Mouse (Mus musculus) liver, embryonic 14.5 days (tissue): ENCODE results near the gene Gp5. TPM values are rescaled to one million over a fixed set of nuclear protein-coding genes. Genes with fewer than 3 reads are reported as not detected.

Source experiments
- ATAC-seq: fragments of 200-750 bp; cut with Nextera tagmentation; 2 replicates; pipeline ENCODE4 v1.8.0; 2017; ENCODE audit warnings: moderate number of reproducible peaks, mild to moderate bottlenecking, moderate library complexity; ENCODE audit not compliant: insufficient read depth
- DNase-seq, 3 experiments: peaks; one replicate each; pipeline ENCODE4 v3.0.0-alpha.2; 2012 to 2013; ENCODE audit warnings: low read depth in 3 of 3, low spot score in 3 of 3
- H3K27ac ChIP-seq: fragments of 300-500 bp; sonication (generic); 2 replicates; pipeline ENCODE4 v1.5.1; 2014; ENCODE audit warnings: moderate library complexity, mild to moderate bottlenecking, control low read depth, inconsistent platforms
- H3K27me3 ChIP-seq: fragments of 300-500 bp; sonication (generic); 2 replicates; pipeline ENCODE4 v1.6.1; 2014; ENCODE audit warnings: mild to moderate bottlenecking, low read length, moderate library complexity; ENCODE audit not compliant: control insufficient read depth, insufficient read depth
- H3K36me3 ChIP-seq: fragments of 300-500 bp; sonication (generic); replicated peaks from 2 replicates; pipeline ENCODE4 v1.6.1; 2014; ENCODE audit warnings: low read depth; ENCODE audit not compliant: control insufficient read depth, insufficient read depth
- H3K4me1 ChIP-seq, 2 experiments: fragments of 200-500 bp in 1 of 2; fragments of 300-500 bp in 1 of 2; sonication (generic) in 1 of 2; replicated peaks; 2 replicates each; pipeline ENCODE4 v1.6.1; 2012 to 2014; ENCODE audit warnings: antibody characterized with exemption in 1 of 2, inconsistent platforms in 1 of 2, low read length in 1 of 2; ENCODE audit not compliant: control insufficient read depth in 2 of 2, insufficient read depth in 2 of 2
- H3K4me2 ChIP-seq: fragments of 300-500 bp; sonication (generic); 2 replicates; pipeline ENCODE4 v1.6.1; 2014; ENCODE audit warnings: low read depth, mild to moderate bottlenecking, control low read depth, moderate library complexity
- H3K4me3 ChIP-seq, 2 experiments: fragments of 200-500 bp in 1 of 2; fragments of 300-500 bp in 1 of 2; sonication (generic) in 1 of 2; 2 replicates each; pipeline ENCODE4 v1.5.1; 2012 to 2014; ENCODE audit warnings: low read depth in 2 of 2, low read length in 2 of 2, mild to moderate bottlenecking in 2 of 2, control low read depth in 1 of 2, inconsistent platforms in 1 of 2, moderate library complexity in 1 of 2; ENCODE audit not compliant: insufficient read depth in 1 of 2
- H3K9ac ChIP-seq: fragments of 300-500 bp; sonication (generic); replicated peaks from 2 replicates; pipeline ENCODE4 v1.6.1; 2014; ENCODE audit warnings: mild to moderate bottlenecking, control low read depth, moderate library complexity
- H3K9me3 ChIP-seq: fragments of 300-500 bp; sonication (generic); 2 replicates; pipeline ENCODE4 v1.6.1; 2016; ENCODE audit warnings: low read length, mixed read lengths; ENCODE audit not compliant: control insufficient read depth
- CTCF ChIP-seq: IDR thresholded peaks from 2 replicates; pipeline ENCODE4 v1.5.1; 2016; ENCODE audit warnings: antibody characterized with exemption, low read depth, control low read depth
- EP300 ChIP-seq: IDR thresholded peaks from 2 replicates; pipeline ENCODE4 v1.6.1; 2016; ENCODE audit warnings: antibody characterized with exemption, low read depth
- WGBS: fragments of 180-500 bp; shearing (Covaris S2); extraction: QIAGEN DNeasy Blood & Tissue Kit; methylation state at CpG from one replicate; pipeline ENCODE4 v1.1.7; 2014; ENCODE audit not compliant: insufficient replicate concordance; 5-methylcytosine and 5-hydroxymethylcytosine counted together
- polyA plus RNA-seq, 2 experiments: library from polyadenylated mRNA; depleted of rRNA in 1 of 2; stranded (reverse) in 1 of 2; unstranded in 1 of 2; fragments of >200 nt; fragmentation: Nextera tagmentation in 1 of 2; extraction: Ambion mirVana in 1 of 2; gene quantifications; 2 replicates each; pipeline versions ENCODE4 v1.2.1 to v1.2.3; 2012 to 2014

The Gp5 gene
- polyA plus RNA-seq, 2 experiments, result 9.4 to 9.8 TPM

DNA sequence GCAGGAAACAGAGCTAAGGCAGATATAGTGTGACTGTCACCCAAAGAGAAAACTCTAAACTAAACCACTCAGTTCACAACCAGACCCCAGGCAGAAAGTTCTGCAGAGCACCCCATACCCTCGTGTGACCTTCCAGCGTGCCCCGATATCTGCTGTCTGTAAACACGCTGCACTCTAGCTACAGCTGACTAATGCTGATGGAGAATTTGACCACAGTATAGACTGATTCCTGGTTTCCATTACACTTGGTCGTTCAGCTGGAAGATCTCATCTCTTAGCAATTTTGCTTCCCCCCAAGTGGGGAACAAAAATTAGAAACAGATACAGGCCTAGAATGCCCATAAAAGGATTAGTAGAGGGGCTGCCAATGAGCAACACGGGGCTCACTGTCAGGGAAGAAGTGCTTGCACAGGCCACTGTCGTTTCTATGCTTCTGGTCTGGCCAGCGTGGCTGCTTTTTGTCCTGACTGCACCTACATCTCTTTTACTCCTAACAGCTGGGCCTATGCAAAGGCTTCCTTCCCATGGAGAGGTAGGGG, 39.3 kb downstream of the Gp5 start:
- WGBS, result 58% methylated on average over 8 of the region's 8 CpGs
- Histone ChIP-seq H3K4me3 (no peak overlapping the region), H3K36me3 (no peaks in the 10 kb centered on the region), H3K9me3 (no peaks in the 10 kb centered on the region), H3K4me2 (no peak overlapping the region), H3K27me3 (no peaks in the 10 kb centered on the region), H3K27ac (no peak overlapping the region), H3K9ac (no peak overlapping the region), H3K4me1 (no peaks in the 10 kb centered on the region)
- TF ChIP-seq EP300 (no peak), CTCF (no peak)
- ATAC-seq (no peak), DNase-seq (no peak)

DNA sequence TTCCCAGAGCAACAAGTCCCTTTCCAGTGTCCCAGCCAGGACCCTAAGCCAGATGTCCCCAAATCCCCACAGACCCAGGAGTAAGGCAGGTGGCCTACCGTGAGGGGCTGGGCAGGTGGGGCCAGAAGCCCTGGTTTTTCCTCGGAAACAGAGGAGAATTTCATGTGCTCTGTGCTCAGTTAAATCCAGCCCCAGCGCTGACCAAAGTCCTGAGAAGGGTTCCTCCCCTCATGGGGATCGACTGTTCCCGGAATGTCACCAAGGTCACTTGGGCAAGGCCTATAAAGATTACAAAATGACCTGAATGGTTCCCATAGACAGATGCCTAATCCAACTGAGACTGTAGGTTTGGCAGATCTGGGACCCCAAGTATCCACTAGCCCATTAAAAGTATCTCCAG, 43.2 kb downstream of the Gp5 start, which contains the start of gene Cpn2:
TSS of gene Cpn2 (minus strand) at position 141 of the 400 bp plus-strand sequence.
- Histone ChIP-seq H3K9ac (no peak within 1 kb of the TSS; the same call in 1 of the 2 replicates), H3K27ac (no peak within 1 kb of the TSS), H3K27me3 (no peaks in the 10 kb centered on the region), H3K36me3 (no peaks in the 10 kb centered on the region), H3K4me3 (peak within 1 kb of the TSS; percentile 26 to 50), H3K4me1 (no peaks in the 10 kb centered on the region), H3K4me2 (peak within 1 kb of the TSS; percentile 49), H3K9me3 (no peaks in the 10 kb centered on the region)
- 40% methylated on average over 5 of the region's 5 CpGs for WGBS
- DNase-seq (peak in 2 of 3 experiments; percentile 15 to 17), ATAC-seq (0 out of 2 replicates have a peak, but pooled peaks have one; percentile 41)
- no peak for TF ChIP-seq EP300
- TF ChIP-seq CTCF, result no peak

DNA sequence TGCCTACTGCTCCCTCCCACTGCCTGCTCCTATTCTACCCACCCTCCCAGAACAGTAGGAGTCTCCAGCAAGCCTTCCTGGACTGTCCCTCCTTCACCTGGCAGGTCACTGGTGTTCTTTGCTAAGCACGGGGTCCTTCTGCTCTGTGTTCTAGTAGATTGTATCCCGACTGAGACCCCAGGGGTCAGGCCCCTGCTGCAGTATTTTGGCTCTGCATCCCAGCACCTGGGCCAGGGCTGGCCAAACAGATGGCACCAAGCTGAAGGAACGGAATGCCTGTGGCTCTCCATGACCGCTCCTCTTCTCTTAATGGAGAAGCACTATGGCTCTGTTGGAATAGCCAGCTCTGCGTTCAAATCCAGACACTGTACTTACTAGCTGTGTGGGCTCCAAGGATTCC, 44.0 kb downstream of the Gp5 start:
- H3K27me3 ChIP-seq, result no peaks in the 10 kb centered on the region
- no peaks in the 10 kb centered on the region for H3K36me3 ChIP-seq
- H3K9me3 ChIP-seq, result no peaks in the 10 kb centered on the region
- ATAC-seq, result no peak
- DNase-seq, result no peak
- no peak overlapping the region for H3K27ac ChIP-seq
- no peak overlapping the region for H3K9ac ChIP-seq
- peak overlapping the region; percentile 6 to 26; a peak in 3 of 4 replicates for H3K4me3 ChIP-seq
- TF ChIP-seq CTCF (no peak), EP300 (no peak)
- WGBS, result 64% methylated on average over 5 of the region's 5 CpGs
- H3K4me2 ChIP-seq, result peak overlapping the region; percentile 49
- no peaks in the 10 kb centered on the region for H3K4me1 ChIP-seq

DNA sequence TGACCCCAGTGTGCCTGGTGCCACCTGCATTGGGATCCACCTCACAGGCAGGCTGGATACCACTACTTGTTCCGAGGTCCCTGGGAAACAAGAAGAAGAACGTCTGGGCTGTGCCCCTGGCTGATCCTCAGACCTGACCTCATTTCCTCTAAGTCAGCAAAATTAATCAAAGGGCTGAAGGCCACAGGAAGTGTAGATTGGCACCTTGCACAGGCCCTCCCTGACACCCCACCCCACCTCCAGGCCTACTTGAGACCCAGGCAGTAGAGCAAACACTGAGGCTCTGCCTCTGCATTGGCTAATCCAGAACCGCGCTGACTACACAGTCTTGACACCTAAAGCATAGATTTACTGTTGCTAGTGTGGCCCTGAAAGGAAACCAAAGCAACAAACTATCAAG, 45.0 kb downstream of the Gp5 start:
- no peak for TF ChIP-seq EP300
- TF ChIP-seq CTCF, result no peak
- WGBS, result 30% methylated on average over 4 of the region's 4 CpGs
- no peaks in the 10 kb centered on the region for H3K27me3 ChIP-seq
- H3K4me2 ChIP-seq, result peak overlapping the region; percentile 9; the same call in 1 of the 2 replicates
- no peak overlapping the region for H3K4me3 ChIP-seq
- no peak for ATAC-seq
- H3K9ac ChIP-seq, result no peak overlapping the region
- H3K27ac ChIP-seq, result no peak overlapping the region
- H3K4me1 ChIP-seq, result no peaks in the 10 kb centered on the region
- H3K36me3 ChIP-seq, result no peaks in the 10 kb centered on the region
- DNase-seq, result no peak
- no peaks in the 10 kb centered on the region for H3K9me3 ChIP-seq

DNA sequence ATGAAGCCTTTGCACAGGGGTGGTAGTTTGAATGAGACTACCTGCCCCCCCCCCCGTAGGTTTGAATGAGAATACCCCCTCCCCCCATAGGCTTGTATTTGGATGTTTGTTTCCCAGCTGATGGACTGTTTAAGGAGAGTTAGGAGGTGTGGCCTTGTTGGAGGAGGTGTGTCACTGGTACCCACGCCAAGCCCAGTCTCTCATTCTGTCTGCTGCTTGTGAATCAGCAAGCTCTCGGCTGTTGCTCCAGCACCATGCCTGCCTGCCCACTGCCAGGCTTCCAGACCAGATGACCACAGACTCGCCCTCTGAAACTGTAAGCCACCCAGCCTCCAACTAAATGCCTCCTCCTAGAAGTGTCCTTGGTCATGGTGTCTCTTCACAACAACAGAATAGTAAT, 47.4 kb downstream of the Gp5 start:
- Histone ChIP-seq H3K4me2 (no peak overlapping the region), H3K27ac (no peak overlapping the region), H3K4me3 (no peak overlapping the region), H3K36me3 (no peaks in the 10 kb centered on the region), H3K4me1 (peaks cover 0 to 2% of the 10 kb centered on the region in 2 experiments; a peak in 1 of 4 replicates), H3K27me3 (no peaks in the 10 kb centered on the region), H3K9me3 (no peaks in the 10 kb centered on the region), H3K9ac (no peak overlapping the region)
- DNase-seq (no peak), ATAC-seq (no peak)
- WGBS, result 41% methylated on average over 4 of the region's 4 CpGs
- no peak for TF ChIP-seq CTCF
- TF ChIP-seq EP300, result no peak
